Mouse (Mus musculus): ENCODE results near the gene Slc6a6.

DNA sequence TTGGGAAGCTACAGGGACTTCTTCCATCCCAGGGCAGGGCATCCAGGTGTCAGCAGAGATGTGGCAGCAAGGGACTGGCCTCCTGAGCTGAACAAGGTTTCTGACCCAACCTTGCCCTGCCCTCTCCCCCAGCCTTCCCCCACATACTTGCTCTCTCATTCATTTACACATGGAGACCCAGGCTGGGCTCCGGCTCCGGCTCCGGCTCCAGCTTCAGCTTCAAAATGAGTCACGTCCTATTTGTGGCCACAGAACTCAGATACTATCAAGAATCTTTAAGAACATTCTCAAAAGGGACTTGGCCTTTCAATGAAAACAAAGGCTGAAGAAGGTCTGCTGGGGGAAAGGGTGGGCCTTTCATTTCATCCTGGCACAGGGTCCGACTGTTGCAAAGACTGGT lies 40.8 kb upstream of the Slc6a6 start:
- TF ChIP-seq EP300 (IDR thresholded peaks at IDR 0.05; ENCODE audit: low read depth) (no peak), CTCF (IDR thresholded peaks at IDR 0.05; ENCODE audit: low read depth) (no peak)

All from heart, postnatal 0 days (tissue).